Mouse (Mus musculus) retina, embryonic 14.5 days (tissue): ENCODE measurements at regions not wholly inside any gene's neighbourhood (a gene's known extent, or its start where the extent isn't known, plus 50 kb on each side); places are given as distances from the start of the nearest gene placed in this dataset.

Source experiments
- DNase-seq: peaks from one replicate; pipeline ENCODE4 v3.0.0-alpha.2; 2015; ENCODE audit warnings: low spot score

- no peak for DNase-seq
Observed at GRCm38 (mm10) chr15:25536451-25537334, 85.6 kb upstream of the Myo10 start.

- no peak for DNase-seq
Observed at GRCm38 (mm10) chr15:25539344-25540176, 82.8 kb upstream of the Myo10 start.

GRCm38 (mm10) chr15:25542382-25542781 is 79.9 kb upstream of the Myo10 start:
- DNase-seq: no peak

- DNase-seq: no peak
Observed at GRCm38 (mm10) chr15:25546185-25546584, 76.1 kb upstream of the Myo10 start.

- DNase-seq: no peak
Observed at GRCm38 (mm10) chr15:25550269-25551054, 71.9 kb upstream of the Myo10 start.

GRCm38 (mm10) chr15:25554945-25555344 is 67.4 kb upstream of the Myo10 start:
- no peak for DNase-seq

GRCm38 (mm10) chr15:25555852-25556251 is 66.5 kb upstream of the Myo10 start:
- no peak for DNase-seq

GRCm38 (mm10) chr15:25557566-25557965 is 64.8 kb upstream of the Myo10 start:
- no peak for DNase-seq

GRCm38 (mm10) chr15:25558240-25558639 is 64.1 kb upstream of the Myo10 start:
- no peak for DNase-seq

- no peak for DNase-seq
Observed at GRCm38 (mm10) chr15:25563641-25564040, 58.7 kb upstream of the Myo10 start.

- DNase-seq: no peak
Observed at GRCm38 (mm10) chr15:25572495-25572894, 49.8 kb upstream of the Myo10 start.
